Mouse (Mus musculus) ES-CJ7 (cell line): ENCODE results near the gene Awat1.
A peak's percentile ranks its signal among the peaks of the same experiment; 100 is the strongest.

Experiments
- DNase-seq: peaks from one replicate; pipeline ENCODE4 v3.0.0; 2011; ENCODE audit warnings: low read depth, low spot score

Awat1 gene

DNA sequence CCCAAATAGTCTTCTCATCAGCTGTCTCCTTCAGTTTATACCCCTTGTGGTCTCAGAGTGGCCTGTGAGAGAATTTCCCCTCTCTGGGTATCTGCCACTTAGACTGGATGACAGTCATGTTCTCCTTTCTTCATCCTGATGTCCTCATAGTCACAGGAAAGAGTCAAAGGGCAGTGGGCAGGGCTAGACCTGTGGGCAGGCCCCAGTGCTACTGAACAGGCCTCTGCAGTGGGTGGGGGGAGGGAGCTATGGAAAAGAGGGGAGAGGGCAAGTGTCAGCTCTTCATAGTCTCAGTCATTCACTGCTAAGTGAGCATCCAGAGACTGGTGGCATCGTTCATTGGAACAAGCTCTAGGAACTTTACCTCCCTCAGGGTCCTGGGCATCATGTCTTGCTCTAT lies at the start of gene Awat1:
TSS of gene Awat1 (plus strand) at position 301 of the 400 bp plus-strand sequence.
- no peak for DNase-seq

DNA sequence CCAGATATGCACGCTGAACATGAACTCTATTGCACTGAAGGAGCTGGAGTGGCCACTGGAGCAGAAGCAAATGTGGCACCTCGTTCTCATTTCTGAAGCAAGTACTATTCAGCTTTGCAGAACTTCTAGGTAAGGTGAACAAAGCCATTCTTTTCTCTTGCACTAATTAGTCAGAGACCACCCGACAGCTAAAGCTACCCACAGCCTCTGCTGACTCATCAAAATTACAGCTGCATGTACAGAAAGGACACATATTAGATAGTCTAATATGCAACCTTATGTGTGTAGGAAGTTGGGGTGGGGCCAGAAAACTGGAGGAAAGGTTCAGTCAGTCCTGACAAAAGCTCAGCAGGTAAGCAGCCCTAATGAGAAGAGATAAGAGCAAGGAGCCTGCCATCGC lies 47.6 kb upstream of the Awat1 start, which contains the start of gene Dgat2l6:
TSS of gene Dgat2l6 (plus strand) at position 368 of the 400 bp plus-strand sequence.
- DNase-seq = no peak

DNA sequence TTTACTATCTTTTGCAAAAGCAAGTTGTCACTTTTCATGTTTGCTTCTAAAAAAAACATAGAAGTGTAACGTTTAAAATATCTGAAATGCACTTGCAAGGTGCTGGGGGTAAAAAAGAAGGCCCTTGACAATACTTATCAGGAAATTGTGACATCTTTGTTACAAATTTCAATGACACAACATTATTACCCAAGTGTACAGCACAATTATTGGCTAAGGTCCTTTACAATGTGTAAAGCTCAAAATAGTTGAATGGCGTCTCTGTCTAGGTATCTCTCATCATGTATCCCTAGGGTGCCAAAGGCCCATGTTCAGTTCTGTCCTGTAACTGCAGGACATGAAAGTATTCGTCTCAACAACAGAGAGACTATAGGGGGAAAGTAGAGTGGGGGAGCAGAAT lies 16.0 kb upstream of the Awat1 start:
- DNase-seq = no peak

DNA sequence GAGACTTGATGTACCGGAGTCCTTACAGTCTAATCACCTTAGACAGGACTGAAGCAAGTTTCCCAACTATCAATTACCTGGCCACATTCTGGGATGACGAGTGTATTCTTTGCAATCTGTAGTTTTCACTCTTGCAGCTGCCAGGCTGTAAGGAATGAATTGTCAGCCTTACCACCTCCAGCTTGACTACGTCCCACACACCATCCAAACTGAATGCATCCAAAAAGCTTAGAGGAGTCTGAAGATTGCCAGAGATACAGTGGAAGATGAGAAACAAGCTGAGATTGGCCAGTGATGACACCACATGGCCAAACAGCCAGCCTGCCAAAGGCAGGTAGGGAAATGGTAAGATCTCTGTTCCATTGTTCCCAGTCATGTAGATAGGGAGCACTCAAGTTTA lies 6.4 kb upstream of the Awat1 start:
- no peak for DNase-seq

DNA sequence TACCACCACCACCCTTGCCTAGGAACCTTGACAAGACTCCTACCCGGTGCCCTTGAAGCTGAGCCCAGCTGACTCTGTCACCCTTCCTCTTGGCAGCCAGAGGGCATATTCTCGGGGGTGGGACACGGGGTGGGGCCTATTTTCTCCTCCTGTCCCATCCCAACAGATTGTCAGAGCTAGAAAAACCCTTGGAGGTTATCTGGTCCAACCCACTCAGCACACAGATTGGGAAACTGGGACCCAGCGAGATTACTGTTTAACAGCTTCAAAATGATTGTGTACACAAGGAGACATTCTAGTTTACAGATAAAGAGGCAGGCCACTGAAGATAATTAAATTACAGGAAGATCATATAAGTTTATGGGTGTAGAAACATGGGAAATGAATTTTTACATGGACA lies 22.7 kb downstream of the Awat1 start, which contains the start of gene P2ry4:
TSS of gene P2ry4 (minus strand) at position 79 of the 400 bp plus-strand sequence.
- DNase-seq = no peak

DNA sequence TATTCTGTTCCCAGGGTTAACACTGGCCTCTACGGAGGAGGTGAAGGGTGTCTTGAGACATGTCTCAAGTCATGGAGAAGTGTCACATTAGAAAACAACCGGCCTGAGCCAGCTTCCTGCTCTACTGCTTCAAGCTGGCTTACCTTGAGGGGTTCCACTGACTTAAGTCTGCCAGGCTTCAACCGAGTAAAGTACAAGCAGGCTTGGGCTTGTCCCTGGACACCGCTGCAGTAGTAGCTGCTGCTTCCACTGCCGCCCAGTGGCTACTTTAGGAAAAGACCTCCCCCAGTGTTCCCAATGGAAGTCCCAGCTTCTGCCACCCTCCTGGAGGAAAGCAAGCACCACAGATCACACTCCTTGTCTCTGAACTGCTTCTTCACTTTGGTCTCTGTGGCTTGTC lies 25.4 kb downstream of the Awat1 start:
- DNase-seq = peak; percentile 29

DNA sequence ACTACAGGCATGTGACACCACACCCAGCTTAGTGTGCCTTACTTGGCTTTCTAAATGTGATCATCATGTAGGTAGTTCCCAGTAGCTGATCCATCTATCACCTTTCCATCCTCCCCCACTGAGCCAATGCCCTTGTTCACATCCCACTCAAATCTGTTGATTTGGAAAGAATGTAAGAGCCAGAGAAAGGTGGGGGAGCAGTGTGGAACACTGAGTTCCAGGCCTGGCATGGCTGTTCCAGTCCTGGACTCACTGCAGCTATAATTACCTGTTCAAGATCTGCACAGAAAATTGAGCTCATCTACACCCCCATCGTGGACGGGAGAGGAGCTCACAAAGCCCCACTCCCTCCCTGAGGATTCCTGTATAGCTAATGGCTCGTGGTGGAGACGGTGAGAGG lies 27.7 kb downstream of the Awat1 start:
- DNase-seq = no peak

DNA sequence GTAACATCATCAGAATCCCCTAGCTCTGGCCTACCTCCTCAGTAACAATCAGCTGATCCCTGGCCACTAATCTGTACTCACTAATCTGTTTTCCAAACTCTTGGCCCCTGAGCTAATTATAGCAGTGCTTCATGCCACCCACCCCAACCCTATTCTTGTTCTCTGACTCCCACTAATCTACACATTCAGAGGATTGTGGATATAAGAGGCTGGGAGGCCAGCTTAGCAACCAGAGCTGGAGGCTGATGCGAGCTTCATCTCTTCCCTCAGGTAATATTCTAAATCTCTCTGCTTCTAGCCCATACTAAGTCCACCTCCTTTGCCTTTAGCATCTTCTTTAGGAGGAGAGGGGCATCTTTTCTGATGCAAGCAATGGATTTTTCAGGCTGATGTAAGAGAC lies 33.3 kb downstream of the Awat1 start, which contains the start of gene Arr3:
TSS of gene Arr3 (plus strand) at position 184 of the 400 bp plus-strand sequence.
- DNase-seq = no peak

DNA sequence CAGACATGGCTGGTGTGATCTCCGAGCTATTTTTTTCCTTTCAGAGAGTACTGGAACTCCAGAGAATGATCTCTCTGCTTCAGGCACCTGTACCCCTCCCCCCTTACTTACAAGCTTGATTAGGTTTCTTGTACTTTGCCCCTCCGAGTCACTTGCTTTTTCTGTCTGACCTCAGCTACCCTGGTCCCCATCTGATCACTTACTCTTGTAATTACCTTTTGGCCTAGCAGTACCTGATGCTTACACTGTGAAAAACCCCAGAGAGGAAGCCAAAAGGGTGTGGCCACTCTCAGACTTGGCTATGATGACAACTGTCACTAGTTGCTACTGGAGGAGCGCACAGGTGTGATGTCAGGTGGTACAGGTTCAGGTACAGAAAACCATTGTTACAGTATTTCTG lies 46.4 kb downstream of the Awat1 start:
- DNase-seq = no peak

DNA sequence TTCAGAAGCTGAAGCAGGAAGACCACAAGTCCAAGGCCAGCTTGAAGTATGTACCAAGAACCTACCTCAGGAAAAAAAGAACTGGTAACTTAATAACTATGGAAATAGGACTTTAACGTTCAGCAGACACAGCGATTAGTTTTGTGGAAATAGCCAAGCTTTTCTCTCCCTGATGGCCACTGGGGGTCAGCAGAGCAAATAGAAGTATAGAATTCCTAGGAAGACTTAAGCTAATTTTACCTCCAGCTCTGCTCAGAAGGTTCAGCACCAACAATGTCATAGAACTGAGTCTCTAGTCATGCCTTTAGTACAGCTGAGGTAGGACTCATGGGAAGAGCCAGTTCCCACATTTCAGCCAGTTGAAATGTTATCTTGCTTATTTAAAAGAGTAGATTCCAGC lies 49.3 kb downstream of the Awat1 start:
- DNase-seq = no peak

DNA sequence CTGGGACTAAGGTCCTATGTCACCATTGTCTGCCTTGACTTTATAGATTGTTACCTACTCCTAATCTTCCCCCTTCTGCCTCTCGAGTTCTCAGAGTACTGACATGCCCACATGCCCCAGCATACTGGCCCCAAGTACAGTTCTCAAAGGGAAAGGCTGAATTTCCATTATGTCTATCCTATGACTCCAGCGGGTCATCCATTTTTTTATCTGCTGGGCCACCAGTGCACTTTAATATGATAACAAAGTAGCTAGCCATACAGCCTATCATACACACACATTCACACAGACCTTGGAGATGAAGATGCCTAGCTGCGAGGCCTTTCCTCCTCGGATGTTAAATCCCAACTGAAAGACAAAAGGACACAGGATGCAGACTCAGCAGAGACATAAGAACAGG lies 52.2 kb downstream of the Awat1 start:
- no peak for DNase-seq

DNA sequence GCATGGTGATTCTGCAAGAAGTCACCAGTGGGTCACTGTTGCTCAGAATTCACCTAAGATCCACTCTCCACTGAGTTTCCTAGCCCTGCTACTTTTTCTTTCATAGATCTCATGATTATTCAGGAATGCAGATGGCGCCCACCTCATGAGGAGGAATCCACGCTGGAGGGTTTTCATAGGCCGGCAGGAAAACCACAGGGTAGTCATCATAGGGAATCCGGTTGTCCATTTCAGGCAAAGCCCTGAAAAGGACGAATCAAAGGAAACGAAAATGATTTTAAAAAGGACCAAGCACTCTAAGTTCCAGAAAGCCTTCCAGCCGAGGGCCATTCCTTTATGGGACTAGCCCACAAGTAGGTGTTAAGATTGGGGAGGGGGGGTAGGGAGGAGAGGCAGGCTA lies 53.1 kb downstream of the Awat1 start:
- DNase-seq = no peak

DNA sequence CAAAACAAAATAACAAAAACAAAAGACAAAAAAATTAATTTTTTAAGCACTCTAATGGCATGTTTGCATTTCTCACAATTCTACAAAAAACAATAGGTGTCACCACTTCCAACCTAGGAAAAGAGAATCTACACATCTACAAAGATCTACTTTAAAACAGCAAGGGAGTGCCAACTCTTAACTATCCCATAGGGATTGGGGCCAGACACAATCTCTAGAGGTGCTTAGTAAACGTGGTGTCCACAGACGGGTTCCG lies 53.4 kb downstream of the Awat1 start, which contains the start of gene Kif4:
TSS of gene Kif4 (plus strand) at position 192 of the 256 bp plus-strand sequence.
- no peak for DNase-seq

DNA sequence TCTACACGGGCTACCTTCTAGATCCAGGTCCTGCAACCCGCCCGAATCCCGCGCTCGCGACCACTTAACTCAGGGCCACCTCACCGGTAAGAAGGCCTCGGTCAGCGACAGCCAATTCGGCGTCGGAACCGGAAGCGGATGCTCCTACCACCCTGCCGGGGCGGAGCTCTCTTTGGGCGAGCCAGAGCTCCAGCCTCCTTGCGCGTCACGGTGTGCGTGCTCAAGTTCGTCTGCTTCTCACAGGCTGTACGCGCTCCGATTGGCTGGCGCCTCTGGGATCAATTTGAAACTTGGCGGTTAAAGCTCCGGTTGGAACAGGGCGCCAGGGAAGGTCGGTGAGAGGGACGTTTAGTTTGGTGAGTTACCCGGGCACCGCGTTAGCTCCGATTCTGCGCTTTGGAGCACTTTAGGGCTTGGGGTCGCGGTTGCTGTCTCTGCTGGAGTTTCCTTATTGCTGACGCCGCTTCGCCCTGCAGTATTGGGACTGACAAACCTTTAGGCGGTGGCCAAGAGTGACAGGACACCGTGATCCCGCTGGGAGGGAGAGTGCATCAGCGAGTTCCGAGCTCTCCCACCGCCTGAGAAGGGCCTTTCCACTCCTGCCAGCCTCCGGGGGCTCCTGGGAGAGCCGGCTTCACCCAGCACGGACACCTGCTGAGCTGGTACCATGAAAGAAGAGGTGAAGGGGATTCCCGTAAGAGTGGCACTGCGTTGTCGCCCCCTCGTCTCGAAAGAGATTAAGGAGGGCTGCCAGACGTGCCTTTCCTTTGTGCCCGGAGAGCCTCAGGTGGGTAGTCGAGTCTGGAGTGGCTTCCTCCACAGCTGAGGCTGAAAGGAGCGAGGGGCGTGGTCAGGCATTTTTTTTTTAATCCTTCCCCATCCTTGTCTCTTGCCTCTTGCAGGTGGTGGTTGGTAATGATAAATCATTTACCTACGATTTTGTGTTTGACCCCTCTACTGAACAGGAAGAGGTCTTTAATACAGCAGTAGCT lies 54.0 kb downstream of the Awat1 start, which contains the start of gene Pdzd11:
TSS of gene Pdzd11 (minus strand) at position 767 of the 992 bp plus-strand sequence.
- peak; percentile 92 for DNase-seq
